Mouse (Mus musculus): Measurements from ENCODE around the gene Ttc39a. TPM values are rescaled to one million over a fixed set of nuclear protein-coding genes. Genes with fewer than 3 reads are reported as not detected.

Ttc39a gene
- polyA plus RNA-seq, 1 experiment from 2014 or later: 5.6 TPM

- Histone ChIP-seq H3K27me3 (no peaks in the 10 kb centered on the region), H3K4me1 (replicated peaks) (peaks cover 8% of the 10 kb centered on the region), H3K4me2 (no peak overlapping the region), H3K27ac (no peak overlapping the region), H3K9ac (replicated peaks) (no peak overlapping the region), H3K4me3 (replicated peaks) (no peak overlapping the region), H3K9me3 (no peaks in the 10 kb centered on the region), H3K36me3 (peaks cover 22% of the 10 kb centered on the region; the same call in 1 of the 2 replicates)
- 80% methylated on average over 8 of the region's 8 CpGs for WGBS
- no peak for ATAC-seq (ENCODE audit: insufficient number of reproducible peaks, insufficient read depth, low FRiP score, low TSS enrichment, low read depth)
These were observed 32.7 kb downstream of the Ttc39a start for GRCm38 (mm10) chr4:109439101-109439500.

- Histone ChIP-seq H3K27ac (peak overlapping the region; percentile 17; the same call in 1 of the 2 replicates), H3K4me2 (no peak overlapping the region), H3K36me3 (peaks cover 24% of the 10 kb centered on the region; the same call in 1 of the 2 replicates), H3K4me3 (replicated peaks) (no peak overlapping the region), H3K9me3 (no peaks in the 10 kb centered on the region), H3K9ac (replicated peaks) (no peak overlapping the region), H3K4me1 (replicated peaks) (peaks cover 8% of the 10 kb centered on the region), H3K27me3 (no peaks in the 10 kb centered on the region)
- no peak for ATAC-seq (ENCODE audit: insufficient number of reproducible peaks, insufficient read depth, low FRiP score, low TSS enrichment, low read depth)
- 69% methylated on average over 3 of the region's 3 CpGs for WGBS
These were observed 33.4 kb downstream of the Ttc39a start for GRCm38 (mm10) chr4:109439825-109440248.

GRCm38 (mm10) chr4:109440381-109440780, 34.0 kb downstream of the Ttc39a start:
- no peak for ATAC-seq (ENCODE audit: insufficient number of reproducible peaks, insufficient read depth, low FRiP score, low TSS enrichment, low read depth)
- peaks cover 8% of the 10 kb centered on the region for H3K4me1 ChIP-seq (replicated peaks)
- H3K36me3 ChIP-seq: peaks cover 24% of the 10 kb centered on the region; the same call in 1 of the 2 replicates
- no peak overlapping the region for H3K4me2 ChIP-seq
- no peak overlapping the region for H3K9ac ChIP-seq (replicated peaks)
- no peaks in the 10 kb centered on the region for H3K27me3 ChIP-seq
- no peaks in the 10 kb centered on the region for H3K9me3 ChIP-seq
- peak overlapping the region; percentile 17; the same call in 1 of the 2 replicates for H3K27ac ChIP-seq
- WGBS: 90% methylated on average over 5 of the region's 5 CpGs
- H3K4me3 ChIP-seq (replicated peaks): no peak overlapping the region

- Histone ChIP-seq H3K4me1 (replicated peaks) (peaks cover 8% of the 10 kb centered on the region), H3K9ac (replicated peaks) (no peak overlapping the region)
- WGBS: 87% methylated on average over 3 of the region's 3 CpGs
These were observed 34.6 kb downstream of the Ttc39a start for GRCm38 (mm10) chr4:109441000-109441399.

GRCm38 (mm10) chr4:109442126-109442525, 35.7 kb downstream of the Ttc39a start:
- WGBS: 95% methylated on average over 7 of the region's 7 CpGs
- no peaks in the 10 kb centered on the region for H3K9me3 ChIP-seq
- H3K27me3 ChIP-seq: no peaks in the 10 kb centered on the region
- no peak overlapping the region for H3K4me3 ChIP-seq (replicated peaks)
- H3K9ac ChIP-seq (replicated peaks): no peak overlapping the region
- peaks cover 30% of the 10 kb centered on the region; the same call in 1 of the 2 replicates for H3K36me3 ChIP-seq
- ATAC-seq (ENCODE audit: insufficient number of reproducible peaks, insufficient read depth, low FRiP score, low TSS enrichment, low read depth): no peak
- no peak overlapping the region for H3K27ac ChIP-seq
- H3K4me2 ChIP-seq: no peak overlapping the region
- peaks cover 8% of the 10 kb centered on the region for H3K4me1 ChIP-seq (replicated peaks)

More at GRCm38 (mm10) chr4:109441000-109441399, 34.6 kb downstream of the Ttc39a start:
- no peaks in the 10 kb centered on the region for H3K27me3 ChIP-seq
- H3K9me3 ChIP-seq: no peaks in the 10 kb centered on the region
- peaks cover 24% of the 10 kb centered on the region; the same call in 1 of the 2 replicates for H3K36me3 ChIP-seq
- H3K4me3 ChIP-seq (replicated peaks): no peak overlapping the region
- no peak overlapping the region for H3K27ac ChIP-seq
- no peak for ATAC-seq (ENCODE audit: insufficient number of reproducible peaks, insufficient read depth, low FRiP score, low TSS enrichment, low read depth)
- H3K4me2 ChIP-seq: no peak overlapping the region

DNA sequence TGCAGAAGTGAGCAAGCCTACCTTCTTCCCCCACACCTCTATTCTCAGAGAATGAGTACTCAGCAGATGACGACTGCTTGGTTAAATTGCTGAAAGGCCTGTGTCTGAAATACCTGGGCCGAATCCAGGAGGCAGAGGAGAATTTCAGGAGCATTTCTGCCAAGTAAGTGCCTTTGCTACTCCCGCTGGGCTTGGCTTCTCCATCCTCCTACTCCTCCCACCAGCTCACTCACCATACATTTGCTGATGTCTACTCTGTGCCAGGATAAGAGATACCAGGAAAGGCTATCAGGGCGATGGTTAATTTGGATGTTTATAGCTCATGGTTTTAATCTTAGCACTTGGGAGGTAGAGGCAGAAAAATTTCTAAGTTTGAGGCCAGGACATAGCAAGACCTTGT, 36.2 kb downstream of the Ttc39a start:
- Histone ChIP-seq H3K27me3 (no peaks in the 10 kb centered on the region), H3K9ac (replicated peaks) (no peak overlapping the region), H3K4me2 (no peak overlapping the region), H3K4me1 (replicated peaks) (peaks cover 8% of the 10 kb centered on the region), H3K27ac (no peak overlapping the region), H3K36me3 (peaks cover 30% of the 10 kb centered on the region; the same call in 1 of the 2 replicates), H3K4me3 (replicated peaks) (no peak overlapping the region), H3K9me3 (no peaks in the 10 kb centered on the region)
- ATAC-seq (ENCODE audit: insufficient number of reproducible peaks, insufficient read depth, low FRiP score, low TSS enrichment, low read depth): no peak
- WGBS: 91% methylated on average over 4 of the region's 4 CpGs

GRCm38 (mm10) chr4:109444471-109444870, 38.0 kb downstream of the Ttc39a start:
- WGBS: 80% methylated on average over 6 of the region's 6 CpGs
- no peaks in the 10 kb centered on the region for H3K9me3 ChIP-seq

GRCm38 (mm10) chr4:109444951-109445350, 38.5 kb downstream of the Ttc39a start:
- 74% methylated on average over 2 of the region's 2 CpGs for WGBS
- no peaks in the 10 kb centered on the region for H3K9me3 ChIP-seq
- no peak for ATAC-seq (ENCODE audit: insufficient number of reproducible peaks, insufficient read depth, low FRiP score, low TSS enrichment, low read depth)

More at GRCm38 (mm10) chr4:109444471-109444870, 38.0 kb downstream of the Ttc39a start:
- Histone ChIP-seq H3K9ac (replicated peaks) (no peak overlapping the region), H3K4me2 (no peak overlapping the region), H3K4me3 (replicated peaks) (no peak overlapping the region), H3K36me3 (peaks cover 30% of the 10 kb centered on the region; the same call in 1 of the 2 replicates), H3K4me1 (replicated peaks) (peaks cover 8% of the 10 kb centered on the region), H3K27me3 (no peaks in the 10 kb centered on the region), H3K27ac (no peak overlapping the region)
- ATAC-seq (ENCODE audit: insufficient number of reproducible peaks, insufficient read depth, low FRiP score, low TSS enrichment, low read depth): no peak

DNA sequence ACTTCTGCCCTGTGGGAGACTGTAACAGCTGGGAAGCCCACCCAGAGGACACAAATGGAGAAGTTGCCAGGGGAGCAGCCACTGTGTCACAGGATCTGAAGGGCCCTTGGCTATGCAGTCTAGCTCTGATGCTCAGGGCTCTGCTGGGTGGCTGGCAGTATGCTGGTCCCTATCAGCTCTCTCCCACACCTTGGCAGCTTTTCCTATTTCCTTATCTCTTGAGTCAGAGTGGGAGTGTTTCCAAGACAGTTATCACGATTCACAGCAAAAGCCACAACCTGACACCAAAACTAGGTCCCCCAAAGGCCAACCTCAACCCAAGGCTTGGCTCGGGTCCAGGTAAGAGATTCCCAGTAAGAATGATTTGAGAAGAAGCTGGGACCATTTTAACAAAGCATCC, 39.0 kb downstream of the Ttc39a start:
- peaks cover under 1% of the 10 kb centered on the region; the same call in 1 of the 2 replicates for H3K4me1 ChIP-seq (replicated peaks)
- H3K4me3 ChIP-seq (replicated peaks): no peak overlapping the region
- no peak overlapping the region for H3K4me2 ChIP-seq
- peaks cover 37% of the 10 kb centered on the region; the same call in 1 of the 2 replicates for H3K36me3 ChIP-seq
- H3K27me3 ChIP-seq: no peaks in the 10 kb centered on the region
- 88% methylated on average over 2 of the region's 2 CpGs for WGBS
- ATAC-seq (ENCODE audit: insufficient number of reproducible peaks, insufficient read depth, low FRiP score, low TSS enrichment, low read depth): no peak
- no peaks in the 10 kb centered on the region for H3K9me3 ChIP-seq
- H3K9ac ChIP-seq (replicated peaks): no peak overlapping the region
- no peak overlapping the region for H3K27ac ChIP-seq

More at GRCm38 (mm10) chr4:109444951-109445350, 38.5 kb downstream of the Ttc39a start:
- Histone ChIP-seq H3K4me1 (replicated peaks) (peaks cover 5% of the 10 kb centered on the region), H3K9ac (replicated peaks) (no peak overlapping the region), H3K27ac (no peak overlapping the region), H3K4me3 (replicated peaks) (no peak overlapping the region), H3K4me2 (no peak overlapping the region), H3K27me3 (no peaks in the 10 kb centered on the region), H3K36me3 (peaks cover 34% of the 10 kb centered on the region; the same call in 1 of the 2 replicates)

GRCm38 (mm10) chr4:109445956-109446355, 39.5 kb downstream of the Ttc39a start:
- Histone ChIP-seq H3K27me3 (no peaks in the 10 kb centered on the region), H3K4me3 (replicated peaks) (no peak overlapping the region), H3K4me2 (no peak overlapping the region), H3K9me3 (no peaks in the 10 kb centered on the region), H3K36me3 (peaks cover 38% of the 10 kb centered on the region; the same call in 1 of the 2 replicates), H3K9ac (replicated peaks) (no peak overlapping the region), H3K27ac (no peak overlapping the region), H3K4me1 (replicated peaks) (no peaks in the 10 kb centered on the region)
- ATAC-seq (ENCODE audit: insufficient number of reproducible peaks, insufficient read depth, low FRiP score, low TSS enrichment, low read depth): no peak
- 94% methylated on average over 1 of the region's 1 CpGs for WGBS

GRCm38 (mm10) chr4:109448531-109448930, 42.1 kb downstream of the Ttc39a start:
- no peaks in the 10 kb centered on the region for H3K9me3 ChIP-seq
- no peak overlapping the region for H3K9ac ChIP-seq (replicated peaks)
- peaks cover 38% of the 10 kb centered on the region; the same call in 1 of the 2 replicates for H3K36me3 ChIP-seq
- ATAC-seq (ENCODE audit: insufficient number of reproducible peaks, insufficient read depth, low FRiP score, low TSS enrichment, low read depth): no peak
- no peaks in the 10 kb centered on the region for H3K4me1 ChIP-seq (replicated peaks)
- no peak overlapping the region for H3K4me3 ChIP-seq (replicated peaks)
- WGBS: 96% methylated on average over 2 of the region's 2 CpGs
- H3K27me3 ChIP-seq: no peaks in the 10 kb centered on the region
- H3K27ac ChIP-seq: no peak overlapping the region
- H3K4me2 ChIP-seq: no peak overlapping the region

- Histone ChIP-seq H3K9me3 (no peaks in the 10 kb centered on the region), H3K4me2 (no peak overlapping the region), H3K4me3 (replicated peaks) (no peak overlapping the region), H3K9ac (replicated peaks) (no peak overlapping the region), H3K4me1 (replicated peaks) (peaks cover 14% of the 10 kb centered on the region), H3K27me3 (no peaks in the 10 kb centered on the region), H3K36me3 (peaks cover 21% of the 10 kb centered on the region), H3K27ac (no peak overlapping the region)
- WGBS: 88% methylated on average over 6 of the region's 6 CpGs
- no peak for ATAC-seq (ENCODE audit: insufficient number of reproducible peaks, insufficient read depth, low FRiP score, low TSS enrichment, low read depth)
These were observed 50.4 kb downstream of the Ttc39a start for GRCm38 (mm10) chr4:109456821-109457220.
